Mouse (Mus musculus): ENCODE data around the gene Sae1. TPM values are rescaled to one million over a fixed set of nuclear protein-coding genes. Genes with fewer than 3 reads are reported as not detected.

Sae1 gene
- total and polyA plus RNA-seq, 2 experiments = 11.5 to 16.1 TPM

- WGBS = 78% methylated on average over 9 of the region's 9 CpGs
- Histone ChIP-seq H3K27ac (replicated peaks; ENCODE audit: insufficient read depth, low read depth, low read length) (no peak overlapping the region), H3K79me2 (ENCODE audit: control insufficient read depth, insufficient read depth, low read length) (peaks cover 3% of the 10 kb centered on the region; the same call in 1 of the 2 replicates), H3K4me3 (ENCODE audit: insufficient read depth, low read depth, low read length) (no peak overlapping the region), H3K36me3 (ENCODE audit: control insufficient read depth, insufficient read depth, low read length) (peaks cover 70% of the 10 kb centered on the region), H3K27me3 (ENCODE audit: control insufficient read depth, insufficient read depth, low read length) (no peaks in the 10 kb centered on the region), H3K9ac (ENCODE audit: low read depth, low read length) (no peak overlapping the region), H3K4me1 (ENCODE audit: control insufficient read depth, insufficient read depth, low read length) (peaks cover 16% of the 10 kb centered on the region)
- no peak for DNase-seq (ENCODE audit: extremely low read depth, low read depth, low spot score)
- TF ChIP-seq CTCF (IDR thresholded peaks at IDR 0.05; ENCODE audit: low read depth, low read length) (no peak), POLR2A (IDR thresholded peaks at IDR 0.05; ENCODE audit: extremely low read depth, insufficient read depth, low read length) (no peak)
Observed at GRCm38 (mm10) chr7:16423731-16424130, 36.1 kb upstream of the Sae1 start.

DNA sequence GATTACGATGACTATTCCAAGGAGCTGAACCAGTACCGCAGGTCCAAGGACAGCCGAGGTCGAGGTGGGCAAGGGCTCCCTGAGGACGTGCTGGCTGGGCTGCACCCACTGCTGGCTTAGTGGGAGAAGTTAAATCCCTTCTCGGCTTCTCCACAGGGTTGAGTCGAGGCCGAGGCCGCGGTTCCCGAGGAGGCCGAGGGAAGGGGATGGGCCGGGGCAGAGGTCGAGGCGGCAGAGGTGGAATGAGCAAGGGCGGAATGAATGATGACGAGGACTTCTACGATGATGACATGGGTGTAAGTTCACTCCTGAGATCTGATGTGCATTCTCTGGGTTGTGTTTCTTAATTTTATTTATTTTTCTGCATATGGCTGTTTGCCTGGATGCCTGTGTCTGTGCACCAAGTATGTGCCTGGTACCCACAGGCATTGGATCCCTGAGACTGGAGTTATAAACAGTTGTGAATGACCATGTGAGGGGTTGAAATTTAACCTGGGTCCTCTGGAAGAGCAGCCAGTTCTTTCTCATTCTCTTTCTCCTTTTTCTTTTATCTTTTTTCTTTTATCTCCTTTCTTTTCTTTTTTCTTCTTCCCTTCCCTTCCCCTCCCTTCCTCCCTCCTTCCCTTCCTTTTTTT lies 34.7 kb upstream of the Sae1 start:
- Histone ChIP-seq H3K36me3 (ENCODE audit: control insufficient read depth, insufficient read depth, low read length) (peaks cover 60% of the 10 kb centered on the region), H3K4me1 (ENCODE audit: control insufficient read depth, insufficient read depth, low read length) (peaks cover 19% of the 10 kb centered on the region), H3K9ac (ENCODE audit: low read depth, low read length) (peak overlapping the region; percentile 31; the same call in 1 of the 2 replicates), H3K27ac (replicated peaks; ENCODE audit: insufficient read depth, low read depth, low read length) (peak overlapping the region; percentile 11), H3K79me2 (ENCODE audit: control insufficient read depth, insufficient read depth, low read length) (peaks cover 3% of the 10 kb centered on the region; the same call in 1 of the 2 replicates), H3K4me3 (ENCODE audit: insufficient read depth, low read depth, low read length) (no peak overlapping the region), H3K27me3 (ENCODE audit: control insufficient read depth, insufficient read depth, low read length) (no peaks in the 10 kb centered on the region)
- TF ChIP-seq CTCF (IDR thresholded peaks at IDR 0.05; ENCODE audit: low read depth, low read length) (no peak), POLR2A (IDR thresholded peaks at IDR 0.05; ENCODE audit: extremely low read depth, insufficient read depth, low read length) (no peak)
- 63% methylated on average over 18 of the region's 18 CpGs for WGBS
- DNase-seq (ENCODE audit: extremely low read depth, low read depth, low spot score) = peak; percentile 52

DNA sequence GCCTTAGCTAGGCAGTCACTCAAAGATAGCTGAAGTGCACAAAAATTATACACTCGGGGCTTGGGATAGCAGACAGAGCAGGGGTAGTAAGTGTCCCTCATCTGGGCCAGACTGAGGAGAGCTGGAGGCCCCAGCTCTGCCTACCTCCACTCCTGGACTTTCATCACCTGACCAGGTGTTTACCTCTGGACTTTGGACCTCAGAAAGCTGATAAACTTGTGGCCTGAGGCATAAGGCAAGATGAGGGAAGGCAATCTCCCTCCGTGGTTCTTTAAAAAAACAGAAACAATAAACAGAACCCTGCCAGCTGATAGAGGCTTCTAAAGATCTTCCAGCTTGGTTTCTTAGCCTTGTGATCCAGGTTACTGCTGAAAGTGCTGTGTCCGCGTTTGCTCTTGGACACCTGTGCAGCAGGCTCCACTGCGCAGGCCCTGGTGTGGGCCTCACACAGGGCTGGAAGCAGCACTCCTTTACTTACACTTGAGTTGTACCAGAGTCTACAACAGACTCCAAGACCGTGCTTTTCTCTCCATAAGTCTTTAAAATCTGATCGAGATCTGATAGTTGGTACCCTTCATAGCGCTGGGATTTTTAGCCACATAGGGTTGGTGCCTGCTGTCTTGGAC lies 33.0 kb upstream of the Sae1 start:
- peaks cover 35% of the 10 kb centered on the region for H3K4me1 ChIP-seq (ENCODE audit: control insufficient read depth, insufficient read depth, low read length)
- H3K4me3 ChIP-seq (ENCODE audit: insufficient read depth, low read depth, low read length) = no peak overlapping the region
- peaks cover 49% of the 10 kb centered on the region for H3K36me3 ChIP-seq (ENCODE audit: control insufficient read depth, insufficient read depth, low read length)
- H3K9ac ChIP-seq (ENCODE audit: low read depth, low read length) = peak overlapping the region; percentile 42; the same call in 1 of the 2 replicates
- DNase-seq (ENCODE audit: extremely low read depth, low read depth, low spot score) = peak; percentile 88
- no peaks in the 10 kb centered on the region for H3K27me3 ChIP-seq (ENCODE audit: control insufficient read depth, insufficient read depth, low read length)
- H3K79me2 ChIP-seq (ENCODE audit: control insufficient read depth, insufficient read depth, low read length) = 0 out of 2 replicates have a peak, but pooled peaks cover 3% of the 10 kb centered on the region
- TF ChIP-seq CTCF (IDR thresholded peaks at IDR 0.05; ENCODE audit: low read depth, low read length) (no peak), POLR2A (IDR thresholded peaks at IDR 0.05; ENCODE audit: extremely low read depth, insufficient read depth, low read length) (no peak)
- peak overlapping the region; percentile 66 for H3K27ac ChIP-seq (replicated peaks; ENCODE audit: insufficient read depth, low read depth, low read length)
- 64% methylated on average over 8 of the region's 8 CpGs for whole genome bisulfite sequencing

GRCm38 (mm10) chr7:16418713-16419112 lies 31.1 kb upstream of the Sae1 start:
- Histone ChIP-seq H3K4me3 (ENCODE audit: insufficient read depth, low read depth, low read length) (no peak overlapping the region), H3K27ac (replicated peaks; ENCODE audit: insufficient read depth, low read depth, low read length) (no peak overlapping the region; the same call in 1 of the 2 replicates), H3K36me3 (ENCODE audit: control insufficient read depth, insufficient read depth, low read length) (peaks cover 31% of the 10 kb centered on the region), H3K27me3 (ENCODE audit: control insufficient read depth, insufficient read depth, low read length) (no peaks in the 10 kb centered on the region), H3K4me1 (ENCODE audit: control insufficient read depth, insufficient read depth, low read length) (peaks cover 35% of the 10 kb centered on the region), H3K9ac (ENCODE audit: low read depth, low read length) (0 out of 2 replicates have a peak overlapping the region, but pooled peaks have one; percentile 9), H3K79me2 (ENCODE audit: control insufficient read depth, insufficient read depth, low read length) (peaks cover 5% of the 10 kb centered on the region; the same call in 1 of the 2 replicates)
- WGBS = 57% methylated on average over 5 of the region's 5 CpGs
- TF ChIP-seq CTCF (IDR thresholded peaks at IDR 0.05; ENCODE audit: low read depth, low read length) (no peak), POLR2A (IDR thresholded peaks at IDR 0.05; ENCODE audit: extremely low read depth, insufficient read depth, low read length) (no peak)
- DNase-seq (ENCODE audit: extremely low read depth, low read depth, low spot score) = peak; percentile 41

DNA sequence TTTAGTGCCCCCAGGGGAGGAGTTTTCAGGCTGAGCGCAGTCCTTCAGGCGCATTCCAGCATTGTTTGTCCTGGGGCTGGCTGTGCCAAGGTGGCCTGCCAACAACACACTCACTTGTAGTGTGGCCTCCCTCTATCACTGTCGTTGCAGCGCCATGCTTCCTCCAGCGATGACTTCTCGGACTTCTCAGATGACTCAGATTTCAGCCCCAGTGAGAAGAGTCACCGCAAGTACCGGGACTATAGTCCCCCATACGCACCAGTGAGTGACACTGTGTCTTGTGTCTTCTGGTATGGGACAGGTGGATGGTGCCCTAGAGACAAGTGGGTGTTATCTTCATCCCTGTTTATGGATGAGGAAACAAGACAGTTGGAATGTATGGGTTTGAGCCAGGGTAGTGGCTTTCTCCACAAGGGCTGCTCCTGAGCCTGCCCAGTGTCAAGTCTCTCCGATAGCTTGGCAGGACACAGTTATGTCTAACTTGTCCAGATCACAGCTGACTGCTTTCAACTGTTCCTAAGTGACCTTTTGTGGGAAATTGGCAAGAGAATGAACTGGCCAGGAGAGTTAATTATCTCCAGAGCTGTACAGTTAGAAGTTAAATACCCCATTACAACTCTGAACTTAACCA lies 29.6 kb upstream of the Sae1 start:
- Histone ChIP-seq H3K4me1 (ENCODE audit: control insufficient read depth, insufficient read depth, low read length) (peaks cover 35% of the 10 kb centered on the region), H3K27me3 (ENCODE audit: control insufficient read depth, insufficient read depth, low read length) (no peaks in the 10 kb centered on the region), H3K27ac (replicated peaks; ENCODE audit: insufficient read depth, low read depth, low read length) (peak overlapping the region; percentile 84), H3K9ac (ENCODE audit: low read depth, low read length) (peak overlapping the region; percentile 20), H3K79me2 (ENCODE audit: control insufficient read depth, insufficient read depth, low read length) (peaks cover 11% of the 10 kb centered on the region; the same call in 1 of the 2 replicates), H3K4me3 (ENCODE audit: insufficient read depth, low read depth, low read length) (no peak overlapping the region; the same call in 1 of the 2 replicates), H3K36me3 (ENCODE audit: control insufficient read depth, insufficient read depth, low read length) (peaks cover 21% of the 10 kb centered on the region)
- DNase-seq (ENCODE audit: extremely low read depth, low read depth, low spot score) = peak; percentile 94
- WGBS = 27% methylated on average over 10 of the region's 10 CpGs
- TF ChIP-seq POLR2A (IDR thresholded peaks at IDR 0.05; ENCODE audit: extremely low read depth, insufficient read depth, low read length) (no peak), CTCF (IDR thresholded peaks at IDR 0.05; ENCODE audit: low read depth, low read length) (peak; percentile 13; the same call in 1 of the 2 replicates)
